Comparison of ENCODE assay signal across 24 mouse cellular contexts in the genomic region with DNA sequence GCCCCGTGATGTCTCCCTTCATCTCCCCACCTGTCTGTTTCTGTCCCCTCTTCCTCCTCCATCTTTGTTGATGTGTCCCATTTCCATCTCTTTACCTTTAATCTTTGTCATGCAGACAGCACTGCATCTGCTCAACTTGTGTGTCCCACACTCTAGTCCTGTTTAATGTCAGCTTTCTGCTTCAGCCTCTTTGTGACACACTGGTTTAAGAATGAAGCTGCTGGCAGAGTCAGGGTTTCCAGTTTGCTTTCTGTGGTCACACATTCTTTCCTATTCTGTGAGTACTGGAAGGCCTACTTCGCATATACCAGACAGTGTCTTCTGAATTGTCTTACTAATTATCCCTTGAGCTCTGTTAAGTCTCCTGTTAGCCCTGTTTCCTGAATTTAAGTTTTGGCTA.
DNase-seq lines count a peak whose midpoint lies in the region; ATAC-seq and TF ChIP-seq lines count a peak whose summit lies in the region.
"Had no signal": no experiment of that assay in that cellular context is flagged by ENCODE, and none has a peak within 500 bp of the region (broad histone marks: within the 10 kb centered on the region; RNA-seq: fewer than 3 reads in every experiment).

No protein-coding gene starts in this region.

- TF ChIP-seq EP300 in ES-Bruce4 (IDR thresholded peaks at IDR 0.05; ENCODE audit: insufficient read depth, low read depth, low read length), result no peak

- no peak for DNase-seq in midbrain, postnatal 0 days (ENCODE audit: low spot score)
- DNase-seq in 3T3-L1 (ENCODE audit: low read depth, low spot score), result peak; percentile 16
- DNase-seq in ZHBTc4 (ENCODE audit: low read depth, low spot score), result peak; percentile 24
- no peak for DNase-seq in kidney, adult 9 months
- no peak for DNase-seq in thymus, adult 2 months
- DNase-seq: adrenal gland, postnatal 10 days; adrenal gland, postnatal 36 days; cerebellum, adult 18-20 months; cerebellum, adult 9-10 months; cerebellum, postnatal 14 days; forebrain, postnatal 0 days; gastrocnemius, adult 2 months; gastrocnemius, postnatal 14 days; heart, adult 18-20 months had no signal

- no peak overlapping the region for H3K9ac ChIP-seq in midbrain, embryonic 13.5 days (replicated peaks)
- H3K9ac ChIP-seq in midbrain, postnatal 0 days (replicated peaks; ENCODE audit: low read length, poor library complexity, severe bottlenecking), result no peak overlapping the region
- H3K9ac ChIP-seq in ES-Bruce4 (ENCODE audit: low read depth, poor library complexity, severe bottlenecking), result no peak overlapping the region
- H3K9ac ChIP-seq in kidney, embryonic 16.5 days (replicated peaks; ENCODE audit: low read length), result no peak overlapping the region
- H3K9ac ChIP-seq: forebrain, postnatal 0 days; hindbrain, embryonic 12.5 days had no signal

- H3K27ac ChIP-seq in midbrain, embryonic 13.5 days, result 0 out of 2 replicates have a peak overlapping the region, but pooled peaks have one; percentile 25
- H3K27ac ChIP-seq in midbrain, postnatal 0 days (ENCODE audit: low read depth, low read length), result no peak overlapping the region
- H3K27ac ChIP-seq in ES-Bruce4 (ENCODE audit: insufficient read depth, low read length), result peak overlapping the region; percentile 87
- H3K27ac ChIP-seq in kidney, embryonic 16.5 days (ENCODE audit: low read length), result no peak overlapping the region
- no peak overlapping the region for H3K27ac ChIP-seq in thymus, adult 2 months (ENCODE audit: control insufficient read depth, insufficient read depth, low read length)
- H3K27ac ChIP-seq: gastrocnemius, adult 2 months; hindbrain, embryonic 12.5 days; hindbrain, postnatal 0 days had no signal

- no peak for TF ChIP-seq CTCF in midbrain, postnatal 0 days (IDR thresholded peaks at IDR 0.05)
- TF ChIP-seq CTCF in ES-Bruce4 (IDR thresholded peaks at IDR 0.05; ENCODE audit: low read depth, low read length), result no peak
- no peak for TF ChIP-seq CTCF in thymus, adult 2 months (IDR thresholded peaks at IDR 0.05; ENCODE audit: borderline replicate concordance, control insufficient read depth, extremely low read depth, insufficient read depth, low read length, poor library complexity)

- no peak overlapping the region for H3K4me3 ChIP-seq in midbrain, embryonic 13.5 days (replicated peaks)
- H3K4me3 ChIP-seq in midbrain, postnatal 0 days (ENCODE audit: low read depth, low read length), result no peak overlapping the region
- no peak overlapping the region for H3K4me3 ChIP-seq in ES-Bruce4 (ENCODE audit: low read depth, low read length)
- no peak overlapping the region for H3K4me3 ChIP-seq in kidney, embryonic 16.5 days (ENCODE audit: low read length)
- H3K4me3 ChIP-seq in thymus, adult 2 months (ENCODE audit: control insufficient read depth, insufficient read depth, low read length), result no peak overlapping the region
- H3K4me3 ChIP-seq: gastrocnemius, adult 2 months; hindbrain, embryonic 12.5 days had no signal

- H3K36me3 ChIP-seq in midbrain, embryonic 13.5 days, result no peaks in the 10 kb centered on the region
- no peaks in the 10 kb centered on the region for H3K36me3 ChIP-seq in midbrain, postnatal 0 days (ENCODE audit: insufficient read depth, low read length)
- no peaks in the 10 kb centered on the region for H3K36me3 ChIP-seq in ES-Bruce4 (ENCODE audit: control insufficient read depth, insufficient read depth, low read length, poor library complexity, severe bottlenecking)
- H3K36me3 ChIP-seq in kidney, embryonic 16.5 days (ENCODE audit: insufficient read depth, low read length), result no peaks in the 10 kb centered on the region
- no peaks in the 10 kb centered on the region for H3K36me3 ChIP-seq in thymus, adult 2 months (ENCODE audit: control insufficient read depth, insufficient read depth, low read length)
- H3K36me3 ChIP-seq: hindbrain, embryonic 12.5 days had no signal

- peaks cover 15% of the 10 kb centered on the region for H3K4me1 ChIP-seq in midbrain, embryonic 13.5 days (replicated peaks)
- no peaks in the 10 kb centered on the region for H3K4me1 ChIP-seq in midbrain, postnatal 0 days (ENCODE audit: insufficient read depth, low read length)
- peaks cover 2% of the 10 kb centered on the region for H3K4me1 ChIP-seq in ES-Bruce4 (ENCODE audit: control insufficient read depth, insufficient read depth, low read length)
- H3K4me1 ChIP-seq in kidney, embryonic 16.5 days (ENCODE audit: insufficient read depth, low read length), result no peaks in the 10 kb centered on the region
- H3K4me1 ChIP-seq in thymus, adult 2 months (replicated peaks; ENCODE audit: control insufficient read depth, insufficient read depth, low read length), result no peaks in the 10 kb centered on the region

- WGBS in midbrain, embryonic 13.5 days, result 91% methylated on average over 2 of the region's 2 CpGs
- WGBS in midbrain, postnatal 0 days, result 73% methylated on average over 2 of the region's 2 CpGs
- WGBS in kidney, embryonic 16.5 days, result 84% methylated on average over 2 of the region's 2 CpGs
- WGBS in thymus, adult 2 months, result 91% methylated on average over 2 of the region's 2 CpGs

- no peaks in the 10 kb centered on the region for H3K9me3 ChIP-seq in midbrain, embryonic 13.5 days
- H3K9me3 ChIP-seq in midbrain, postnatal 0 days (ENCODE audit: low read length), result no peaks in the 10 kb centered on the region
- no peaks in the 10 kb centered on the region; the same call in 1 of the 2 replicates for H3K9me3 ChIP-seq in ES-Bruce4 (replicated peaks; ENCODE audit: control insufficient read depth, insufficient read depth, low read length, poor library complexity, severe bottlenecking)
- H3K9me3 ChIP-seq in kidney, embryonic 16.5 days (ENCODE audit: low read length), result no peaks in the 10 kb centered on the region
- H3K9me3 ChIP-seq: hindbrain, embryonic 12.5 days had no signal

- no peak for TF ChIP-seq POLR2A in ES-Bruce4 (IDR thresholded peaks at IDR 0.05; ENCODE audit: insufficient read depth, low read length)
- TF ChIP-seq POLR2A in thymus, adult 2 months (IDR thresholded peaks at IDR 0.05; ENCODE audit: control insufficient read depth, extremely low read depth, insufficient read depth, low read length, poor library complexity), result no peak

- no peak overlapping the region for H3K4me2 ChIP-seq in midbrain, embryonic 13.5 days (replicated peaks)
- H3K4me2 ChIP-seq in midbrain, postnatal 0 days (ENCODE audit: low read depth, low read length, poor library complexity, severe bottlenecking), result no peak overlapping the region
- no peak overlapping the region for H3K4me2 ChIP-seq in kidney, embryonic 16.5 days (replicated peaks; ENCODE audit: low read depth, low read length)
- H3K4me2 ChIP-seq: heart, embryonic 11.5 days; hindbrain, embryonic 12.5 days had no signal

- H3K27me3 ChIP-seq in midbrain, embryonic 13.5 days, result no peaks in the 10 kb centered on the region
- H3K27me3 ChIP-seq in midbrain, postnatal 0 days (ENCODE audit: insufficient read depth, low read length), result no peaks in the 10 kb centered on the region
- no peaks in the 10 kb centered on the region for H3K27me3 ChIP-seq in ES-Bruce4 (ENCODE audit: control insufficient read depth, insufficient read depth, low read length, poor library complexity, severe bottlenecking)
- H3K27me3 ChIP-seq in kidney, embryonic 16.5 days (ENCODE audit: insufficient read depth, low read length), result no peaks in the 10 kb centered on the region
- H3K27me3 ChIP-seq in thymus, adult 2 months (ENCODE audit: control insufficient read depth, insufficient read depth, low read length), result no peaks in the 10 kb centered on the region
- H3K27me3 ChIP-seq: hindbrain, embryonic 12.5 days had no signal

- ATAC-seq in midbrain, embryonic 13.5 days, result no peak
- ATAC-seq in midbrain, postnatal 0 days (ENCODE audit: low FRiP score), result no peak
- ATAC-seq in kidney, embryonic 16.5 days (ENCODE audit: low FRiP score, low TSS enrichment), result no peak
- ATAC-seq: CD4-positive, CD25-positive, alpha-beta regulatory T cell, adult 4 months; forebrain, embryonic 14.5 days; forebrain, postnatal 0 days; hindbrain, postnatal 0 days; inflammation-experienced regulatory T-cells, adult 6 months; intestine, embryonic 16.5 days had no signal

Comparison
In these comparisons a context has a peak if more than half of its experiments do, and no peak if none do; other contexts are left out.
1. H3K27ac ChIP-seq: peak in midbrain, embryonic 13.5 days (single experiment) and ES-Bruce4 (single experiment); none in midbrain, postnatal 0 days (single experiment), kidney, embryonic 16.5 days (single experiment) and thymus, adult 2 months (single experiment).
2. DNase-seq: peak in 3T3-L1 (single experiment) and ZHBTc4 (single experiment); none in midbrain, postnatal 0 days (single experiment), kidney, adult 9 months (single experiment) and thymus, adult 2 months (single experiment).